In genomic region chr10:111157241-111157659, GRCm38 (mm10) we compare ENCODE assay signal across 13 mouse cellular contexts.
A peak's percentile ranks its signal among the peaks of the same experiment; 100 is the strongest.
DNase-seq lines count a peak whose midpoint lies in the region.
"Had no signal": no experiment of that assay in that cellular context is flagged by ENCODE, and none has a peak within 500 bp of the region (broad histone marks: within the 10 kb centered on the region; RNA-seq: fewer than 3 reads in every experiment).

No protein-coding gene starts in this region.

- peak; percentile 22 to 46 for DNase-seq in spleen, adult 18-20 months
- DNase-seq in spleen, adult 12 weeks (ENCODE audit: low spot score), result no peak
- DNase-seq in T-cell, adult 2 months (ENCODE audit: low spot score), result peak; percentile 65
- peak; percentile 19 to 48 for DNase-seq in natural killer cell, adult 2 months (ENCODE audit: low spot score in 2 of 2)
- DNase-seq in thymus, postnatal 36 days, result peak; percentile 43 to 57
- no peak for DNase-seq in kidney, adult 11 months
- DNase-seq in frontal cortex, postnatal 36 days (ENCODE audit: low spot score in 2 of 2), result no peak
- DNase-seq: adrenal gland, postnatal 36 days; cerebellum, postnatal 36 days; kidney, postnatal 14 days; lung, postnatal 14 days; midbrain, embryonic 14.5 days; right cerebral cortex, postnatal 4 days had no signal

Comparison
In these comparisons a context has a peak if more than half of its experiments do, and no peak if none do; other contexts are left out.
1. DNase-seq: peak in spleen, adult 18-20 months (2 of 2), T-cell, adult 2 months (single experiment), natural killer cell, adult 2 months (2 of 2) and thymus, postnatal 36 days (2 of 2); none in spleen, adult 12 weeks (single experiment), kidney, adult 11 months (single experiment) and frontal cortex, postnatal 36 days (0 of 2).